In the genomic region with DNA sequence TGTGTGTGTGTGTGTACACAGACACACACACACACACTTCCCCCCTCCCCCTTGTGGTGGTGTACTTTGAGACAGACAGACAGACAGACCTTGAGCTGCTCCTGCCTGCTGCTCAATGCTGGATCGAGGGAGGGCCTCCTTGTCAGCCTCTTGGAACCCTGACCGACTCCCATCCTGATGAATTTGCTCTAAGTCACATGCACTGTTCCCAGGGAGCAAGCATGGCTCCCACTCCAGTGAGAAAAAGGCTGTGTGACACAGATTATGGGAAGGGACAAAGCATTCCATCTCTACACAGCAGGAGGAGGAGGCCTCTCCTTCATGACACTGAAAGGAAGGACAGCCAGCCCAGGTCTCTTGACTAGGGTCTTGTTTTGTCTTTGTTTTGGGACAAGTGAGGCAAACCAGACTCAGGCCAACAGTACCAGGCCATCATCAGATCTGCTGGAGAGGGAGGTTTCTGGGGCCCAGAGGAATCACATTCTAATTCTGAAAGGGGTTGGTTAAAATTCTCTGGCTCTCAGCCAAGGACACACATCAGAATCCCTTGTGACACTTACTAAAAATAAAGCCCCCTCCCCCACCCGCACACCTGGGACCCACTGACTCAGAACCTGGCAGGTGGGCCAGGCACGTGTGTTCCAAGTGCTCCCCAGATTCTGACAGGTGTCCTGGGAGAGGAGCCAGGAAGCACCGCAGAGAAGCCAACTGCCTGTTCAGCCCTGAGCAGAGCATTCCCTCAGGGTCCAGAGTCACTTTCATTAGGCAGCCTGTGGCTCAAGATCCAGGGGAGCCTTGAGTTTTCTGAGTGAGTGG, we compare ENCODE assay signal across 9 mouse cellular contexts. TPM values are rescaled to one million over a fixed set of nuclear protein-coding genes. Genes with fewer than 3 reads are reported as not detected.
DNase-seq lines count a peak whose midpoint lies in the region; ATAC-seq lines count a peak whose summit lies in the region.
"Had no signal": no experiment of that assay in that cellular context is flagged by ENCODE, and none has a peak within 500 bp of the region (broad histone marks: within the 10 kb centered on the region; RNA-seq: fewer than 3 reads in every experiment).

No protein-coding gene starts in this region.

- H3K9ac ChIP-seq in midbrain, embryonic 11.5 days (ENCODE audit: low read length): no peak overlapping the region
- peak overlapping the region; percentile 11; the same call in 1 of the 2 replicates for H3K9ac ChIP-seq in kidney, embryonic 15.5 days
- no peak overlapping the region for H3K9ac ChIP-seq in neural tube, embryonic 15.5 days (replicated peaks)
- H3K9ac ChIP-seq: liver, embryonic 15.5 days had no signal

- WGBS in midbrain, embryonic 10.5 days: 61% methylated on average over 5 of the region's 5 CpGs
- 53% methylated on average over 5 of the region's 5 CpGs for WGBS in midbrain, embryonic 11.5 days
- WGBS in kidney, embryonic 15.5 days: 30% methylated on average over 5 of the region's 5 CpGs
- WGBS in neural tube, embryonic 15.5 days: 38% methylated on average over 5 of the region's 5 CpGs

- peak overlapping the region; percentile 50 for H3K27ac ChIP-seq in midbrain, embryonic 10.5 days (replicated peaks)
- H3K27ac ChIP-seq in midbrain, embryonic 11.5 days (ENCODE audit: low read depth, low read length): no peak overlapping the region
- H3K27ac ChIP-seq in kidney, embryonic 15.5 days: peak overlapping the region; percentile 87
- H3K27ac ChIP-seq in neural tube, embryonic 15.5 days (replicated peaks): peak overlapping the region; percentile 34
- H3K27ac ChIP-seq: liver, embryonic 15.5 days had no signal

- H3K4me2 ChIP-seq in midbrain, embryonic 11.5 days: no peak overlapping the region
- H3K4me2 ChIP-seq in kidney, embryonic 15.5 days: peak overlapping the region; percentile 90
- peak overlapping the region; percentile 90 for H3K4me2 ChIP-seq in neural tube, embryonic 15.5 days
- H3K4me2 ChIP-seq: liver, embryonic 15.5 days had no signal

- H3K4me1 ChIP-seq in midbrain, embryonic 10.5 days: peaks cover 86% of the 10 kb centered on the region
- H3K4me1 ChIP-seq in midbrain, embryonic 11.5 days (ENCODE audit: control insufficient read depth, insufficient read depth, low read length): peaks cover 59% of the 10 kb centered on the region
- peaks cover 90% of the 10 kb centered on the region for H3K4me1 ChIP-seq in kidney, embryonic 15.5 days
- peaks cover 93% of the 10 kb centered on the region for H3K4me1 ChIP-seq in neural tube, embryonic 15.5 days

- no peaks in the 10 kb centered on the region for H3K9me3 ChIP-seq in midbrain, embryonic 10.5 days (replicated peaks)
- no peaks in the 10 kb centered on the region for H3K9me3 ChIP-seq in midbrain, embryonic 11.5 days (ENCODE audit: control insufficient read depth, low read length)
- no peaks in the 10 kb centered on the region for H3K9me3 ChIP-seq in kidney, embryonic 15.5 days (replicated peaks)
- no peaks in the 10 kb centered on the region for H3K9me3 ChIP-seq in neural tube, embryonic 15.5 days (replicated peaks)
- H3K9me3 ChIP-seq: liver, embryonic 15.5 days had no signal

- no peak overlapping the region; the same call in 1 of the 2 replicates for H3K4me3 ChIP-seq in midbrain, embryonic 10.5 days
- H3K4me3 ChIP-seq in midbrain, embryonic 11.5 days (ENCODE audit: low read depth, low read length): no peak overlapping the region
- 0 out of 2 replicates have a peak overlapping the region, but pooled peaks have one; percentile 90 for H3K4me3 ChIP-seq in kidney, embryonic 15.5 days (replicated peaks)
- H3K4me3 ChIP-seq in neural tube, embryonic 15.5 days (replicated peaks): no peak overlapping the region
- H3K4me3 ChIP-seq: liver, embryonic 15.5 days had no signal

- ATAC-seq in midbrain, embryonic 11.5 days (ENCODE audit: low FRiP score): no peak
- ATAC-seq in kidney, embryonic 15.5 days (replicated peaks; ENCODE audit: low FRiP score): no peak
- no peak for ATAC-seq in neural tube, embryonic 15.5 days (ENCODE audit: low FRiP score)

- no peaks in the 10 kb centered on the region for H3K27me3 ChIP-seq in midbrain, embryonic 10.5 days (ENCODE audit: low read depth, poor library complexity, severe bottlenecking)
- H3K27me3 ChIP-seq in midbrain, embryonic 11.5 days (ENCODE audit: control insufficient read depth, insufficient read depth, low read length): no peaks in the 10 kb centered on the region
- no peaks in the 10 kb centered on the region for H3K27me3 ChIP-seq in kidney, embryonic 15.5 days
- no peaks in the 10 kb centered on the region for H3K27me3 ChIP-seq in neural tube, embryonic 15.5 days (replicated peaks)
- H3K27me3 ChIP-seq: liver, embryonic 15.5 days had no signal

- H3K36me3 ChIP-seq in midbrain, embryonic 10.5 days: peaks cover 9% of the 10 kb centered on the region
- no peaks in the 10 kb centered on the region for H3K36me3 ChIP-seq in midbrain, embryonic 11.5 days (ENCODE audit: control insufficient read depth, insufficient read depth, low read length)
- peaks cover 7% of the 10 kb centered on the region; the same call in 1 of the 2 replicates for H3K36me3 ChIP-seq in kidney, embryonic 15.5 days
- no peaks in the 10 kb centered on the region for H3K36me3 ChIP-seq in neural tube, embryonic 15.5 days
- H3K36me3 ChIP-seq: liver, embryonic 15.5 days had no signal

- no peak for DNase-seq in midbrain, embryonic 10.5 days (ENCODE audit: low spot score)
- DNase-seq in midbrain, embryonic 11.5 days (ENCODE audit: low spot score, missing footprints): no peak
- DNase-seq in cerebellum, adult 9-11 months: peak; percentile 92
- peak; percentile 48 for DNase-seq in heart, adult 8-10 months (ENCODE audit: low spot score)
- DNase-seq in spleen, postnatal 4 days (ENCODE audit: low spot score in 2 of 2): no peak
- no peak for DNase-seq in thymus, postnatal 25 days

RNA-seq across cellular contexts. Expression of a gene that starts 5.9 kb away (rescaled TPM):
- polyA plus RNA-seq in midbrain, embryonic 10.5 days (2016; fragmentation: Nextera tagmentation; extraction: Ambion mirVana): 36.8 and 39.3 TPM in 2 replicates
- 40.6 and 42.8 TPM in 2 replicates for polyA plus RNA-seq in midbrain, embryonic 11.5 days (2014; fragmentation: Nextera tagmentation; extraction: Ambion mirVana)
- 100 to 1,000 TPM in 2 of 4 experiments, 10 to 100 TPM in 2; 84.6 to 110 (median 95.0) TPM for total RNA-seq in heart, adult 8-10 months (2022)
- 67.5 and 73.2 TPM in 2 replicates for polyA plus RNA-seq in kidney, embryonic 15.5 days (2015; fragmentation: Nextera tagmentation; extraction: Ambion mirVana)
- 15.7 and 25.4 TPM in 2 replicates for polyA plus RNA-seq in neural tube, embryonic 15.5 days (2015; fragmentation: Nextera tagmentation; extraction: Ambion mirVana)

RNA-seq across cellular contexts. Expression of a gene that starts 16.1 kb away (rescaled TPM):
- 0.36 and 2.2 TPM in 2 replicates for polyA plus RNA-seq in midbrain, embryonic 10.5 days (2016; fragmentation: Nextera tagmentation; extraction: Ambion mirVana)
- polyA plus RNA-seq in midbrain, embryonic 11.5 days (2014; fragmentation: Nextera tagmentation; extraction: Ambion mirVana): 1.1 and 1.6 TPM in 2 replicates
- total RNA-seq in heart, adult 8-10 months (2022): under 1 TPM; 0.32 to 0.87 (median 0.42) TPM
- polyA plus RNA-seq in kidney, embryonic 15.5 days (2015; fragmentation: Nextera tagmentation; extraction: Ambion mirVana): 0.10 and 0.36 TPM in 2 replicates
- polyA plus RNA-seq in neural tube, embryonic 15.5 days (2015; fragmentation: Nextera tagmentation; extraction: Ambion mirVana): 19.2 and 22.4 TPM in 2 replicates

RNA-seq across cellular contexts. Expression of a gene that starts 46.2 kb away (rescaled TPM):
- polyA plus RNA-seq in midbrain, embryonic 10.5 days (2016; fragmentation: Nextera tagmentation; extraction: Ambion mirVana): 101 and 107 TPM in 2 replicates
- polyA plus RNA-seq in midbrain, embryonic 11.5 days (2014; fragmentation: Nextera tagmentation; extraction: Ambion mirVana): 80.7 and 86.0 TPM in 2 replicates
- 10 to 100 TPM; 50.9 to 67.0 (median 55.9) TPM for total RNA-seq in heart, adult 8-10 months (2022)
- 96.4 and 99.7 TPM in 2 replicates for polyA plus RNA-seq in kidney, embryonic 15.5 days (2015; fragmentation: Nextera tagmentation; extraction: Ambion mirVana)
- polyA plus RNA-seq in neural tube, embryonic 15.5 days (2015; fragmentation: Nextera tagmentation; extraction: Ambion mirVana): 66.6 and 71.0 TPM in 2 replicates

RNA-seq across cellular contexts. Expression of a gene that starts 56.8 kb away (rescaled TPM):
- polyA plus RNA-seq in midbrain, embryonic 10.5 days (2016; fragmentation: Nextera tagmentation; extraction: Ambion mirVana): 54.3 and 56.7 TPM in 2 replicates
- polyA plus RNA-seq in midbrain, embryonic 11.5 days (2014; fragmentation: Nextera tagmentation; extraction: Ambion mirVana): 36.5 and 37.4 TPM in 2 replicates
- total RNA-seq in heart, adult 8-10 months (2022): 1 to 10 TPM; 7.5 to 9.6 (median 9.2) TPM
- 59.4 and 67.4 TPM in 2 replicates for polyA plus RNA-seq in kidney, embryonic 15.5 days (2015; fragmentation: Nextera tagmentation; extraction: Ambion mirVana)
- polyA plus RNA-seq in neural tube, embryonic 15.5 days (2015; fragmentation: Nextera tagmentation; extraction: Ambion mirVana): 24.3 and 29.6 TPM in 2 replicates

RNA-seq across cellular contexts. Expression of a gene that starts 56.9 kb away (rescaled TPM):
- 0.19 and 0.26 TPM in 2 replicates for polyA plus RNA-seq in midbrain, embryonic 10.5 days (2016; fragmentation: Nextera tagmentation; extraction: Ambion mirVana)
- polyA plus RNA-seq in midbrain, embryonic 11.5 days (2014; fragmentation: Nextera tagmentation; extraction: Ambion mirVana): 0.06 and 0.11 TPM in 2 replicates
- total RNA-seq in heart, adult 8-10 months (2022): not detected
- 0.93 and 1.00 TPM in 2 replicates for polyA plus RNA-seq in kidney, embryonic 15.5 days (2015; fragmentation: Nextera tagmentation; extraction: Ambion mirVana)
- 0.27 and 0.51 TPM in 2 replicates for polyA plus RNA-seq in neural tube, embryonic 15.5 days (2015; fragmentation: Nextera tagmentation; extraction: Ambion mirVana)

Comparison
In these comparisons a context has a peak if more than half of its experiments do, and no peak if none do; other contexts are left out.
1. DNase-seq: peak in cerebellum, adult 9-11 months (single experiment) and heart, adult 8-10 months (single experiment); none in midbrain, embryonic 10.5 days (single experiment), midbrain, embryonic 11.5 days (single experiment), spleen, postnatal 4 days (0 of 2) and thymus, postnatal 25 days (single experiment).